In the genomic region with DNA sequence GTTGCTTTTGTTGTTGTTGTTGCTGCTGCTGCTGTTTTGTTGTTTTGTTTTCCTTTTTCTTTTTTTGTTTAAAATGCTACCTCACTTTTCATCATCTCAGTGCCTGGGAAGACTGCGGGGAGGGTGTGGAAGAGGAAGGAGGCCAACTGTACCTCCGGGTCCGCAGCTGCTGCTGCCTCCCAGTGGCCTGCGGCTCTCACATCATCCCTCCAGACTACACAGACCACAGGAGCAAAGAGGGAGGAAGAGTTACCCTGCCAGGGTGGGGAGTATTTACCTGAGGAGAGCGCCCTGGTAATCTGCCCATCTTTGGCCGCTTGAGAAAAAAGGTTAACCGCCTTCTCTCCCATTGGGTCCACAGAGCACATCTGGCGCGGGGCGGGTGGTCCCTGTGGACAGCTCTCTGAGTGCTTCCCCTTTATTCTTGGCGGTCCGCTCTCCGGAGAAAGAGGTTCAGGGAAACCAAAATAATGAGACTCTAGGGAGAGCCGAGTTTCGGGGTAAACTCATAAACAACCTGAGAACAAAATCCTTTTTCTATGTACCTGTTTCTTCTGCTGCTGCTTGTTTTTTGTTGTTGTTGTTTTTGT, we compare ENCODE assay signal across 8 mouse cellular contexts. TPM values are rescaled to one million over a fixed set of nuclear protein-coding genes. Genes with fewer than 3 reads are reported as not detected.
A peak's percentile ranks its signal among the peaks of the same experiment; 100 is the strongest.
DNase-seq lines count a peak whose midpoint lies in the region; ATAC-seq and TF ChIP-seq lines count a peak whose summit lies in the region.

No protein-coding gene starts in this region.

- WGBS in limb, embryonic 10.5 days: 32% methylated on average over 15 of the region's 15 CpGs
- WGBS in olfactory bulb, adult 2 months: 36% methylated on average over 15 of the region's 15 CpGs

- no peak overlapping the region for H3K27ac ChIP-seq in limb, embryonic 10.5 days
- no peak overlapping the region for H3K27ac ChIP-seq in olfactory bulb, adult 2 months (ENCODE audit: insufficient read depth, low read depth, low read length)

- intact Hi-C loops in left cerebral cortex, postnatal 14 days (cut with DNase I): no loop called here

- H3K4me3 ChIP-seq in limb, embryonic 10.5 days: no peak overlapping the region
- no peak overlapping the region for H3K4me3 ChIP-seq in olfactory bulb, adult 2 months (ENCODE audit: insufficient read depth, low read depth, low read length)

- ATAC-seq in erythroid progenitor cell, adult 5-6 weeks (replicated peaks; ENCODE audit: low FRiP score, poor library complexity, severe bottlenecking): peak; percentile 65; the same call in 1 of the 2 replicates

- H3K4me1 ChIP-seq in limb, embryonic 10.5 days: peaks cover 28% of the 10 kb centered on the region
- peaks cover 14% of the 10 kb centered on the region for H3K4me1 ChIP-seq in olfactory bulb, adult 2 months (ENCODE audit: control insufficient read depth, insufficient read depth, low read length)

- no peaks in the 10 kb centered on the region for H3K36me3 ChIP-seq in limb, embryonic 10.5 days

- no peaks in the 10 kb centered on the region for H3K9me3 ChIP-seq in limb, embryonic 10.5 days (replicated peaks)

- DNase-seq in gastrocnemius, postnatal 10 days: peak; percentile 11
- no peak for DNase-seq in gastrocnemius, postnatal 4 days (ENCODE audit: low spot score in 2 of 2)
- peak; percentile 66 for DNase-seq in CD4-positive, CD25-positive, alpha-beta regulatory T cell, adult 2 months (ENCODE audit: low read depth, low spot score)
- DNase-seq in limb, embryonic 10.5 days (ENCODE audit: low spot score): peak; percentile 46
- DNase-seq in urinary bladder, adult 2 months (ENCODE audit: low spot score): no peak
- no peak for DNase-seq in left cerebral cortex, postnatal 14 days (ENCODE audit: low spot score in 2 of 2)

- peak; percentile 48; the same call in 1 of the 2 replicates for TF ChIP-seq CTCF in olfactory bulb, adult 2 months (IDR thresholded peaks at IDR 0.05; ENCODE audit: insufficient read depth, low read depth, low read length)

- TF ChIP-seq POLR2A in olfactory bulb, adult 2 months (IDR thresholded peaks at IDR 0.05; ENCODE audit: insufficient read depth, low read depth, low read length): no peak

- H3K27me3 ChIP-seq in limb, embryonic 10.5 days (ENCODE audit: low read depth, poor library complexity, severe bottlenecking): 0 out of 2 replicates have a peak, but pooled peaks cover 9% of the 10 kb centered on the region

RNA-seq across cellular contexts. Expression of a gene that starts 10.1 kb away (rescaled TPM):
- total RNA-seq in gastrocnemius, postnatal 10 days (2021): 10 to 100 TPM; 91.3 to 94.2 TPM
- total RNA-seq in gastrocnemius, postnatal 4 days (2021): 100 to 1,000 TPM; 129 TPM
- 336 and 352 TPM in 2 replicates for total RNA-seq in erythroid progenitor cell, adult 5-6 weeks (2015; ENCODE audit: low replicate concordance)
- total RNA-seq in erythroid progenitor cell, adult 5-6 weeks (2017; ENCODE audit: low replicate concordance): 441 and 499 TPM in 2 replicates
- polyA plus RNA-seq in limb, embryonic 10.5 days (2016; fragmentation: Nextera tagmentation; extraction: Ambion mirVana): 820 and 832 TPM in 2 replicates
- 273 and 350 TPM in 2 replicates for polyA plus RNA-seq in olfactory bulb, adult 2 months (2012; ENCODE audit: insufficient read depth, insufficient read length, low replicate concordance, missing spikeins)
- 139 and 169 TPM in 2 replicates for polyA plus RNA-seq in urinary bladder, adult 2 months (2012; rRNA removed)
- 100 to 1,000 TPM; 125 to 127 TPM for total RNA-seq in left cerebral cortex, postnatal 14 days (2021)

RNA-seq across cellular contexts. Expression of a gene that starts 14.5 kb away (rescaled TPM):
- 10 to 100 TPM; 34.4 to 45.0 TPM for total RNA-seq in gastrocnemius, postnatal 10 days (2021)
- 10 to 100 TPM; 60.3 to 66.7 TPM for total RNA-seq in gastrocnemius, postnatal 4 days (2021)
- 112 and 129 TPM in 2 replicates for total RNA-seq in erythroid progenitor cell, adult 5-6 weeks (2015; ENCODE audit: low replicate concordance)
- 111 and 134 TPM in 2 replicates for total RNA-seq in erythroid progenitor cell, adult 5-6 weeks (2017; ENCODE audit: low replicate concordance)
- 116 and 131 TPM in 2 replicates for polyA plus RNA-seq in limb, embryonic 10.5 days (2016; fragmentation: Nextera tagmentation; extraction: Ambion mirVana)
- polyA plus RNA-seq in olfactory bulb, adult 2 months (2012; ENCODE audit: insufficient read depth, insufficient read length, low replicate concordance, missing spikeins): 164 and 189 TPM in 2 replicates
- 81.3 and 97.5 TPM in 2 replicates for polyA plus RNA-seq in urinary bladder, adult 2 months (2012; rRNA removed)
- total RNA-seq in left cerebral cortex, postnatal 14 days (2021): 10 to 100 TPM; 47.5 to 49.2 TPM

Comparison
In these comparisons a context has a peak if more than half of its experiments do, and no peak if none do; other contexts are left out.
1. DNase-seq: peak in gastrocnemius, postnatal 10 days (single experiment), CD4-positive, CD25-positive, alpha-beta regulatory T cell, adult 2 months (single experiment) and limb, embryonic 10.5 days (single experiment); none in gastrocnemius, postnatal 4 days (0 of 2), urinary bladder, adult 2 months (single experiment) and left cerebral cortex, postnatal 14 days (0 of 2).